Mouse (Mus musculus) forebrain, embryonic 12.5 days (tissue): Measurements from ENCODE around the gene Tmem236. TPM values are rescaled to one million over a fixed set of nuclear protein-coding genes. Genes with fewer than 3 reads are reported as not detected.
"Not testable (repeated sequence)": the region's sequence is repeated elsewhere in the genome, so short reads cannot be mapped to it uniquely, and the experiment has no call there.

Experiments
- ATAC-seq: fragments of 200-750 bp; cut with Nextera tagmentation; 2 replicates; pipeline ENCODE4 v1.8.0; 2017; ENCODE audit warnings: moderate TSS enrichment; ENCODE audit not compliant: low FRiP score
- H3K27ac ChIP-seq: fragments of 300-500 bp; sonication (generic); 2 replicates; pipeline ENCODE4 v1.5.1; 2016; ENCODE audit warnings: mild to moderate bottlenecking
- H3K27me3 ChIP-seq: fragments of 300-500 bp; sonication (generic); 2 replicates; pipeline ENCODE4 v1.6.1; 2016; ENCODE audit warnings: mild to moderate bottlenecking
- H3K36me3 ChIP-seq: fragments of 300-500 bp; sonication (generic); replicated peaks from 2 replicates; pipeline ENCODE4 v1.6.1; 2016; ENCODE audit warnings: mild to moderate bottlenecking
- H3K4me1 ChIP-seq: fragments of 300-500 bp; sonication (generic); 2 replicates; pipeline ENCODE4 v1.6.1; 2016
- H3K4me2 ChIP-seq: fragments of 300-500 bp; sonication (generic); 2 replicates; pipeline ENCODE4 v1.6.1; 2016; ENCODE audit warnings: mild to moderate bottlenecking, moderate library complexity
- H3K4me3 ChIP-seq: fragments of 300-500 bp; sonication (generic); replicated peaks from 2 replicates; pipeline ENCODE4 v1.5.1; 2016; ENCODE audit warnings: mild to moderate bottlenecking
- H3K9ac ChIP-seq: fragments of 300-500 bp; sonication (generic); 2 replicates; pipeline ENCODE4 v1.6.1; 2016; ENCODE audit warnings: mild to moderate bottlenecking
- H3K9me3 ChIP-seq: fragments of 300-500 bp; sonication (generic); 2 replicates; pipeline ENCODE4 v1.6.1; 2016
- WGBS: fragments of 180-500 bp; shearing (Covaris S2); methylation state at CpG from one replicate; pipeline ENCODE4 v1.1.7; 2016; 5-methylcytosine and 5-hydroxymethylcytosine counted together
- polyA plus RNA-seq: library from polyadenylated mRNA; unstranded; fragments of >200 nt; fragmentation: Nextera tagmentation; extraction: Ambion mirVana; gene quantifications from 2 replicates; pipeline ENCODE4 v1.2.1, GENCODE M21; 2016

Gene Tmem236
- polyA plus RNA-seq, 1 experiment from 2014 or later = 0.05 TPM

GRCm38 (mm10) chr2:14159047-14159446, 15.3 kb upstream of the Tmem236 start:
- Histone ChIP-seq H3K4me2 (no peak overlapping the region), H3K9me3 (no peaks in the 10 kb centered on the region), H3K36me3 (no peaks in the 10 kb centered on the region), H3K27ac (no peak overlapping the region), H3K27me3 (no peaks in the 10 kb centered on the region), H3K9ac (no peak overlapping the region), H3K4me3 (no peak overlapping the region), H3K4me1 (no peaks in the 10 kb centered on the region)
- ATAC-seq = no peak
- whole genome bisulfite sequencing = 89% methylated on average over 3 of the region's 3 CpGs

- H3K4me1 ChIP-seq = no peaks in the 10 kb centered on the region
- no peak overlapping the region for H3K4me3 ChIP-seq
- no peak overlapping the region for H3K4me2 ChIP-seq
- H3K36me3 ChIP-seq = no peaks in the 10 kb centered on the region
- no peaks in the 10 kb centered on the region for H3K27me3 ChIP-seq
- no peak overlapping the region for H3K27ac ChIP-seq
- no peak overlapping the region for H3K9ac ChIP-seq
- no peaks in the 10 kb centered on the region for H3K9me3 ChIP-seq
- WGBS = 79% methylated on average over 2 of the region's 2 CpGs
- ATAC-seq = no peak
These were observed 14.6 kb upstream of the Tmem236 start for GRCm38 (mm10) chr2:14159756-14160155.

- no peak for ATAC-seq
- 83% methylated on average over 5 of the region's 5 CpGs for WGBS
These were observed 9.8 kb upstream of the Tmem236 start for GRCm38 (mm10) chr2:14164459-14165030.

GRCm38 (mm10) chr2:14165066-14165465, 9.3 kb upstream of the Tmem236 start:
- Histone ChIP-seq H3K9ac (no peak overlapping the region), H3K4me2 (no peak overlapping the region), H3K4me1 (no peaks in the 10 kb centered on the region), H3K36me3 (no peaks in the 10 kb centered on the region), H3K27me3 (no peaks in the 10 kb centered on the region), H3K4me3 (no peak overlapping the region), H3K9me3 (no peaks in the 10 kb centered on the region), H3K27ac (no peak overlapping the region)
- 51% methylated on average over 2 of the region's 2 CpGs for WGBS
- ATAC-seq = no peak

More at GRCm38 (mm10) chr2:14164459-14165030, 9.8 kb upstream of the Tmem236 start:
- no peaks in the 10 kb centered on the region for H3K36me3 ChIP-seq
- no peaks in the 10 kb centered on the region for H3K4me1 ChIP-seq
- H3K27ac ChIP-seq = no peak overlapping the region
- H3K9ac ChIP-seq = no peak overlapping the region
- H3K9me3 ChIP-seq = no peaks in the 10 kb centered on the region
- H3K27me3 ChIP-seq = no peaks in the 10 kb centered on the region
- H3K4me2 ChIP-seq = no peak overlapping the region
- no peak overlapping the region for H3K4me3 ChIP-seq

GRCm38 (mm10) chr2:14165618-14166344, 8.5 kb upstream of the Tmem236 start:
- Histone ChIP-seq H3K9me3 (no peaks in the 10 kb centered on the region), H3K36me3 (no peaks in the 10 kb centered on the region), H3K27ac (no peak overlapping the region), H3K4me3 (no peak overlapping the region), H3K4me1 (no peaks in the 10 kb centered on the region), H3K4me2 (no peak overlapping the region), H3K27me3 (no peaks in the 10 kb centered on the region), H3K9ac (no peak overlapping the region)
- 79% methylated on average over 3 of the region's 3 CpGs for WGBS
- no peak for ATAC-seq

- no peaks in the 10 kb centered on the region for H3K4me1 ChIP-seq
- H3K4me3 ChIP-seq = no peak overlapping the region
- H3K4me2 ChIP-seq = no peak overlapping the region
- no peaks in the 10 kb centered on the region for H3K36me3 ChIP-seq
- H3K9me3 ChIP-seq = no peaks in the 10 kb centered on the region
- H3K27ac ChIP-seq = no peak overlapping the region
- no peak overlapping the region for H3K9ac ChIP-seq
- H3K27me3 ChIP-seq = no peaks in the 10 kb centered on the region
- ATAC-seq = no peak
These were observed 6.6 kb upstream of the Tmem236 start for GRCm38 (mm10) chr2:14167721-14168120.

GRCm38 (mm10) chr2:14176460-14177193, 2.3 kb downstream of the Tmem236 start:
- no peak overlapping the region for H3K9ac ChIP-seq
- no peaks in the 10 kb centered on the region for H3K27me3 ChIP-seq
- no peak overlapping the region for H3K4me2 ChIP-seq
- H3K4me1 ChIP-seq = no peaks in the 10 kb centered on the region
- no peaks in the 10 kb centered on the region for H3K9me3 ChIP-seq
- WGBS = 80% methylated on average over 2 of the region's 2 CpGs
- H3K27ac ChIP-seq = no peak overlapping the region
- ATAC-seq = no peak
- H3K4me3 ChIP-seq = no peak overlapping the region
- no peaks in the 10 kb centered on the region for H3K36me3 ChIP-seq

- Histone ChIP-seq H3K9me3 (no peaks in the 10 kb centered on the region), H3K9ac (no peak overlapping the region), H3K27ac (no peak overlapping the region), H3K4me1 (no peaks in the 10 kb centered on the region), H3K4me2 (no peak overlapping the region), H3K4me3 (no peak overlapping the region), H3K27me3 (no peaks in the 10 kb centered on the region), H3K36me3 (no peaks in the 10 kb centered on the region)
- no peak for ATAC-seq
These were observed 10.1 kb downstream of the Tmem236 start for GRCm38 (mm10) chr2:14184375-14184774.

- no peak overlapping the region for H3K4me2 ChIP-seq
- H3K4me1 ChIP-seq = no peaks in the 10 kb centered on the region
- H3K36me3 ChIP-seq = no peaks in the 10 kb centered on the region
- WGBS = 86% methylated on average over 4 of the region's 4 CpGs
- no peaks in the 10 kb centered on the region for H3K27me3 ChIP-seq
- ATAC-seq = no peak
- no peak overlapping the region for H3K9ac ChIP-seq
- H3K27ac ChIP-seq = no peak overlapping the region
- no peaks in the 10 kb centered on the region for H3K9me3 ChIP-seq
- no peak overlapping the region for H3K4me3 ChIP-seq
These were observed 16.4 kb downstream of the Tmem236 start for GRCm38 (mm10) chr2:14190684-14191083.

- Histone ChIP-seq H3K4me1 (no peaks in the 10 kb centered on the region), H3K27ac (no peak overlapping the region), H3K36me3 (no peaks in the 10 kb centered on the region), H3K4me3 (no peak overlapping the region), H3K27me3 (no peaks in the 10 kb centered on the region), H3K9me3 (no peaks in the 10 kb centered on the region), H3K9ac (no peak overlapping the region), H3K4me2 (no peak overlapping the region)
- no peak for ATAC-seq
- 84% methylated on average over 4 of the region's 4 CpGs for WGBS
These were observed 17.3 kb downstream of the Tmem236 start for GRCm38 (mm10) chr2:14191601-14192000.

- no peak for ATAC-seq
- WGBS = 87% methylated on average over 6 of the region's 6 CpGs
- H3K27ac ChIP-seq = no peak overlapping the region
- H3K4me2 ChIP-seq = no peak overlapping the region
- no peak overlapping the region for H3K4me3 ChIP-seq
- H3K36me3 ChIP-seq = no peaks in the 10 kb centered on the region
- no peaks in the 10 kb centered on the region for H3K9me3 ChIP-seq
- H3K9ac ChIP-seq = no peak overlapping the region
- H3K4me1 ChIP-seq = no peaks in the 10 kb centered on the region
- no peaks in the 10 kb centered on the region for H3K27me3 ChIP-seq
These were observed 17.7 kb downstream of the Tmem236 start for GRCm38 (mm10) chr2:14192046-14192445.

GRCm38 (mm10) chr2:14198325-14198903, 24.1 kb downstream of the Tmem236 start:
- H3K9me3 ChIP-seq = not testable (repeated sequence)
- 67% methylated on average over 1 of the region's 2 CpGs for WGBS

More at GRCm38 (mm10) chr2:14198325-14198903, 24.1 kb downstream of the Tmem236 start:
- H3K4me1 ChIP-seq, H3K9ac ChIP-seq, H3K4me2 ChIP-seq, H3K4me3 ChIP-seq, ATAC-seq, H3K27me3 ChIP-seq, H3K36me3 ChIP-seq, H3K27ac ChIP-seq: not testable (repeated sequence)
